Mouse (Mus musculus) forebrain, embryonic 14.5 days (tissue): ENCODE measurements around the gene Minos1. TPM values are rescaled to one million over a fixed set of nuclear protein-coding genes. Genes with fewer than 3 reads are reported as not detected.

ENCODE experiments used
- ATAC-seq: fragments of 200-750 bp; cut with Nextera tagmentation; 2 replicates; pipeline ENCODE4 v1.8.0; 2017; ENCODE audit warnings: mild to moderate bottlenecking, moderate library complexity
- DNase-seq: peaks from one replicate; pipeline ENCODE4 v3.0.0-alpha.2; 2015; ENCODE audit warnings: low spot score
- H3K27ac ChIP-seq: fragments of 300-500 bp; sonication (generic); 2 replicates; pipeline ENCODE4 v1.5.1; 2014; ENCODE audit warnings: low read depth, mild to moderate bottlenecking, control low read depth, low read length, moderate library complexity
- H3K27me3 ChIP-seq: fragments of 300-500 bp; sonication (generic); replicated peaks from 2 replicates; pipeline ENCODE4 v1.6.1; 2014; ENCODE audit warnings: low read length, control low read depth, mixed read lengths; ENCODE audit not compliant: control insufficient read depth, insufficient read depth
- H3K36me3 ChIP-seq: fragments of 300-500 bp; sonication (generic); 2 replicates; pipeline ENCODE4 v1.6.1; 2014; ENCODE audit warnings: low read length, control low read depth; ENCODE audit not compliant: control insufficient read depth, insufficient read depth
- H3K4me1 ChIP-seq: fragments of 300-500 bp; sonication (generic); 2 replicates; pipeline ENCODE4 v1.6.1; 2014; ENCODE audit warnings: antibody characterized with exemption, low read length, control low read depth; ENCODE audit not compliant: control insufficient read depth, insufficient read depth
- H3K4me2 ChIP-seq: fragments of 300-500 bp; sonication (generic); 2 replicates; pipeline ENCODE4 v1.6.1; 2014; ENCODE audit warnings: mild to moderate bottlenecking, control low read depth, low read length
- H3K4me3 ChIP-seq: fragments of 300-500 bp; sonication (generic); 2 replicates; pipeline ENCODE4 v1.5.1; 2014; ENCODE audit warnings: low read depth, low read length, control low read depth
- H3K9ac ChIP-seq: fragments of 300-500 bp; sonication (generic); 2 replicates; pipeline ENCODE4 v1.6.1; 2014; ENCODE audit warnings: mild to moderate bottlenecking, low read length, control low read depth, moderate library complexity
- H3K9me3 ChIP-seq: fragments of 300-500 bp; sonication (generic); replicated peaks from 2 replicates; pipeline ENCODE4 v1.6.1; 2016; ENCODE audit warnings: low read length, control low read depth, mixed read lengths; ENCODE audit not compliant: control insufficient read depth
- WGBS: fragments of 180-500 bp; shearing (Covaris S2); extraction: QIAGEN DNeasy Blood & Tissue Kit; methylation state at CpG from one replicate; pipeline ENCODE4 v1.1.7; 2014; 5-methylcytosine and 5-hydroxymethylcytosine counted together
- polyA plus RNA-seq: library from polyadenylated mRNA; unstranded; fragments of >200 nt; fragmentation: Nextera tagmentation; extraction: Ambion mirVana; gene quantifications from 2 replicates; pipeline ENCODE4 v1.2.1, GENCODE M21; 2014

Minos1 gene
- polyA plus RNA-seq, 1 experiment from 2014 or later: 472 TPM

DNA sequence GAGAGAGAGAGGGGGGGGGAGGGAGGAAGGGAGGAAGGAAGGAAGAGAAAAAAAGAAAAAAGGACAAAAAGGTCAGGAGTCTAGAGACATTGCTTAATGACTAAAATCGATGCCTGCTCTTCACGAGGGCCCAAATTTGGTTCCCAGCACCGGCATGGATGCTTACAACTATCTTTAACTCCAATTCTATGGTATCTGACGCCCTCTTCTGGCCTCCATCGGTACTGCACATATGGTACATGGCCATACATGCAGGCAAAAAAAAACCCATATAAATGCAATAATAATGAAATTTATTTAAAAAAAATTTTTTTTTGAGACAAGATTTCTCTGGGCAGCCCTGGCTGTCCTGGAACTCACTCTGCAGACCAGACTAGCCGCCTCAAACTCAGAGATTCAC lies 20.5 kb upstream of the Minos1 start:
- Histone ChIP-seq H3K4me3 (no peak overlapping the region), H3K9me3 (peaks cover 11% of the 10 kb centered on the region), H3K36me3 (no peaks in the 10 kb centered on the region), H3K4me2 (no peak overlapping the region), H3K27ac (no peak overlapping the region), H3K27me3 (no peaks in the 10 kb centered on the region), H3K9ac (no peak overlapping the region), H3K4me1 (no peaks in the 10 kb centered on the region)
- DNase-seq (no peak), ATAC-seq (no peak)
- 68% methylated on average over 6 of the region's 6 CpGs for WGBS

DNA sequence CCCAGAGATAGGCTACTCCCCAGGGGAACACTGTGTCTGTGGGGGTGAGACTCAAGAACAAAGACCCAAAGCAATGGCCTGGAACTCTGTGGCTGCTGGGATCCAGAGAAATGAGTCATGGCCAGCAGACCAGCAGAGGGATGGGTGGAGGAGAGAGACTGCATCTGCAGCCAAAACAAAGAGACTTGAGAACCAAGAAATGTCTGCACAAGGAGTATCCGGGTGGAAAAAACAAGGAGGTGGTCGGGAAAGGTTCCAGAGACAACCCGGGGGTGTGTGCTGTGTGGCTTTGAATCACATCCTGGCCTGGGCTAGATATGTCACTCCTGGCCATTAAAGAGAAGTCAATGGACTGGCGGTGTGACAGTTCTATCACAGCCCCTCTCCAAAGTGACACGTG lies 15.8 kb upstream of the Minos1 start:
- Histone ChIP-seq H3K4me1 (no peaks in the 10 kb centered on the region), H3K27ac (no peak overlapping the region), H3K4me2 (no peak overlapping the region), H3K36me3 (no peaks in the 10 kb centered on the region), H3K9ac (no peak overlapping the region), H3K9me3 (peaks cover 11% of the 10 kb centered on the region), H3K4me3 (no peak overlapping the region), H3K27me3 (no peaks in the 10 kb centered on the region)
- ATAC-seq: no peak
- DNase-seq: no peak
- 87% methylated on average over 5 of the region's 5 CpGs for WGBS

DNA sequence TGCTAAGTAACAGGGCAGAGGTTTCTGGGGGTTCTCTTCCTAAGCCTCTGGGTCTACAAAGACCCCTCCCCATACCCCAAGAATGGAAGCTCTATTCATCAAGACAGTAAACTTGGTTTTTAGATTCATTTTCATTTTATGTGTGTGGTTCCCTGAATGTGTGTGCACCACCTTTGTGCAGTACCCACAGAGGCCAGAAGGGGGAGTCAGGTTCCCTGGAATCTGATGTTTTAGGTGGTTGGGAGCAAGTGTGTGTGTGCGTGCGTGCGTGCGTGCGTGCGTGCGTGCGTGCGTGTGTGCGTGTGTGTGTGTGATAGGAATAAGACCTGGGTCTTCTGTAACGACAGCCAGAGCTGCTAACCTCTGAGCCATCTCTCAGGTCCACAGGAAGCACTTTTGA lies 14.2 kb upstream of the Minos1 start:
- H3K4me3 ChIP-seq: no peak overlapping the region
- no peaks in the 10 kb centered on the region for H3K27me3 ChIP-seq
- 92% methylated on average over 11 of the region's 11 CpGs for WGBS
- ATAC-seq: no peak
- H3K4me1 ChIP-seq: no peaks in the 10 kb centered on the region
- peaks cover 11% of the 10 kb centered on the region for H3K9me3 ChIP-seq
- H3K4me2 ChIP-seq: no peak overlapping the region
- no peak for DNase-seq
- no peak overlapping the region for H3K9ac ChIP-seq
- no peaks in the 10 kb centered on the region for H3K36me3 ChIP-seq
- no peak overlapping the region for H3K27ac ChIP-seq

DNA sequence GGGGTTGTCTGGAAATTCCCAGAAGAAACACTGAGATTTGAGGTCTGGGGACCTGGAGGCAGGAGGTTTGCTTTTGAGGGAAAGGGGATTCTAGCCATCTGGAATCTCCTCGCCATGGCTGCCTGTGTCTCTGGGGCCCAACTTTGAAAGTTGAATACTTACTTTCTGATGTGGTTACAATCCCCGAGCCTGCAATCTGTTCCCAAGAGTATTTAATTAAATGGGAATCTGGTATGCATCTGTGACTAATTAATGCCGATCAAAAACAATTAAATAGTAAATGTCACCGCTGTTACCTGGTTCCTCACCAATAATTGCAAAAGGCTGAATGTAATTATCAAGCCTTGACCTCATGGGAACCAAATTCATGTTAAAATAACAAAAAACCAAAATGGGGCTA lies 13.7 kb upstream of the Minos1 start:
- H3K27me3 ChIP-seq: no peaks in the 10 kb centered on the region
- 38% methylated on average over 4 of the region's 4 CpGs for WGBS
- H3K9ac ChIP-seq: no peak overlapping the region
- H3K9me3 ChIP-seq: peaks cover 11% of the 10 kb centered on the region
- ATAC-seq (no peak), DNase-seq (peak; percentile 21)
- H3K36me3 ChIP-seq: no peaks in the 10 kb centered on the region
- H3K4me3 ChIP-seq: no peak overlapping the region
- no peaks in the 10 kb centered on the region for H3K4me1 ChIP-seq
- no peak overlapping the region for H3K4me2 ChIP-seq
- no peak overlapping the region for H3K27ac ChIP-seq

DNA sequence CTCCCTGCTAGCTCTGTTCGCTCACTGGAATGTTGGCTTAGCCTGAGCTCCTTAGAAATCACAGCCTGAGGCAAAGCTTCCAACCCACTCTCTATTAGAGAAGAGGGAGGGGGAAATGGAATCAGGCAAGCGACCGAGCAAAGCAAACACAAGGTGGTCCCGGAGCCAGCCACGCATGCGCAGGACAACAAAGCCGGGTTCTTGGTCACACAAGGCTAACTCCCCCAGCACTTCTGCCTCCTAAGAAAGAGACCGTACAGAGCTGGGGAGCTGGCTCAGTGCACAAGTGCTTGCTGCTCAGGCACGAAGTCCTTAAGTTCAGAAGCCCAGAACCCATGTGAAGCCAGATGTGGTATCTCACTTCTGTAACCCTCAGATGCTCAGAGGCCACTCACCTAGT lies 12.1 kb upstream of the Minos1 start:
- Histone ChIP-seq H3K4me2 (peak overlapping the region; percentile 17; the same call in 1 of the 2 replicates), H3K4me1 (no peaks in the 10 kb centered on the region), H3K27ac (no peak overlapping the region), H3K4me3 (no peak overlapping the region), H3K27me3 (no peaks in the 10 kb centered on the region), H3K9me3 (peaks cover 2% of the 10 kb centered on the region), H3K36me3 (no peaks in the 10 kb centered on the region), H3K9ac (no peak overlapping the region)
- peak; percentile 50 for DNase-seq
- no peak for ATAC-seq
- 51% methylated on average over 9 of the region's 9 CpGs for WGBS

DNA sequence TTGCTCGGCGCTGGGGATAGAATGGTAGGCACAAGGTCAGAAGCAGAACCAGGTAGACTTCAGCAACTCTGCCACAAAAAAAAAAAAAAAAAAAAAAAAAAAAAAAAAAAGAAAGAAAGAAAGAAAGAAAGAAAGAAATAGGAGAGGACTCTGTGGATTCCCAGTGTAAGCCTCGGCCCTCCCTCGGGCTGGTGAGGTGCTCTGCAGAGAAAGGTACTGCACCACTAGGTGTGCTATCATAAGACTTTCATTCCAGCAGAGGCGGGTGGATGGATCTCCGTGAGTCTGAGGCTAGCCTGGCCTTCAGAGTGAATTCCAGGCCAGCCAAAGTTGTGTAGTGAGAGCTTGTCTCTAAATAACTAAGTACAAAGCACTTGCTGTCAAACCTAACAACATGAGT lies 10.9 kb upstream of the Minos1 start:
- no peak for ATAC-seq
- no peak overlapping the region for H3K9ac ChIP-seq
- 68% methylated on average over 6 of the region's 6 CpGs for WGBS

DNA sequence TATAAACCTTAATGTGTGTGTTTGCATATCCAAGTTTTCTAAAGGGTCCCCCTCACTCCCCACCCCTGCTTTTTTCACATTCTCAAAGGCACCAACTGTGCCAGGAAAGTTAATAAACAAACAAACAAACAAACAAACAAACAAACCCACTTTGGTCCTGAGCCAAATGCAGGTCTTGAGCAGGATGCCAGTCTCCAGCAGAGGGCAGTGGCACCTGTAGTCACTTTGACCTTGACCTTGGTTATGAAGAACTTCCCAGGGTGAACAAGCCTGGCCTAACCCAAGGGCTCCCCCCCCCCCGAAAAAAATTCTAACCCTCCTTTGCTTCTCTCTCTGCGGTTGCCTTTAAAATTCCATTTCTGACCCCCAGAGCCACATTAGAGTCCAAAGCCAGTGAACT lies 9.4 kb upstream of the Minos1 start:
- Histone ChIP-seq H3K27ac (no peak overlapping the region), H3K36me3 (no peaks in the 10 kb centered on the region), H3K9ac (no peak overlapping the region), H3K4me1 (no peaks in the 10 kb centered on the region), H3K4me3 (no peak overlapping the region), H3K9me3 (no peaks in the 10 kb centered on the region), H3K4me2 (no peak overlapping the region), H3K27me3 (no peaks in the 10 kb centered on the region)
- DNase-seq (no peak), ATAC-seq (no peak)
- 77% methylated on average over 2 of the region's 2 CpGs for WGBS

More for the DNA sequence above, 10.9 kb upstream of the Minos1 start:
- Histone ChIP-seq H3K36me3 (no peaks in the 10 kb centered on the region), H3K4me2 (no peak overlapping the region), H3K4me3 (no peak overlapping the region), H3K4me1 (no peaks in the 10 kb centered on the region), H3K27ac (no peak overlapping the region), H3K27me3 (no peaks in the 10 kb centered on the region), H3K9me3 (no peaks in the 10 kb centered on the region)
- no peak for DNase-seq

DNA sequence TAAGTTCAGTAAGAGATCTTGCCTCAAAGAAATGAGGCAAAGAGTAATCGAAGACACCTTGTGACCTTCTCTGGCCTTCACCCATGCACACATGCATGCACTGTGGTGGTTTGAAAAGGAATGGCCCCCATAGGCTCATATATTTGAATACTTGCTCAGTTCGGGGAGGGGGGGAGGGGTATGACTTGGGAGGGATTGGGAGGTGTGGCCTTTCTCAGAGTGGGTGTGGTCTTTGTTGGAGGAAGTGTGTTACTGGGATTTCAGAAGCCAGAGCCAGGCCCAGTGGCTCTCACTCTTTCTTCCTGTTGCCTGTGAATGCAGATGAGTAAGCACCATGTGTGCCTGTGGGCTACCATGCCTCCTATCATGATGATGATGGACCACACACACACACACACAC lies 5.1 kb upstream of the Minos1 start:
- WGBS: 80% methylated on average over 2 of the region's 2 CpGs
- Histone ChIP-seq H3K27ac (no peak overlapping the region), H3K27me3 (no peaks in the 10 kb centered on the region), H3K4me3 (no peak overlapping the region), H3K36me3 (no peaks in the 10 kb centered on the region), H3K4me1 (peaks cover 4% of the 10 kb centered on the region; the same call in 1 of the 2 replicates), H3K4me2 (no peak overlapping the region), H3K9me3 (no peaks in the 10 kb centered on the region), H3K9ac (no peak overlapping the region)
- DNase-seq: no peak
- no peak for ATAC-seq

DNA sequence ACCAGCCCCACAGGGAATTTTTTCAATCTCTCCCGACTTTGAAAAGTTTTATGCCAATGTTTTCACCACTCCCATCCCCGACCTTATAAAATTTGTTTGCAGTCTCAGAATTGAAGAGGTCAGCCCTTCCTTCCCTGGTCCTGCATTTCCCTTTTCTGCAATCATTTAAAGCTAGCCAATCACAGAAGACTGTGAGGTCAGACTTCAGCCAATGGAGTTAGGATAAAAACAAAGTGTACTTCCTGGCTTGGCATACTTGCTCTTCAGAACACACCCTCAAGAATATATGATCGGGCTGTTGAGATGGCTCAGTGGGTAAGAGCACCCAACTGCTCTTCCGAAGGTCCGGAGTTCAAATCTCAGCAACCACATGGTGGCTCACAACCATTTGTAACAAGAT lies 2.2 kb upstream of the Minos1 start:
- Histone ChIP-seq H3K4me3 (no peak overlapping the region), H3K27me3 (no peaks in the 10 kb centered on the region), H3K4me2 (no peak overlapping the region), H3K9ac (no peak overlapping the region), H3K9me3 (no peaks in the 10 kb centered on the region), H3K36me3 (no peaks in the 10 kb centered on the region), H3K27ac (no peak overlapping the region), H3K4me1 (peaks cover 14% of the 10 kb centered on the region)
- ATAC-seq: no peak
- WGBS: 85% methylated on average over 5 of the region's 5 CpGs
- DNase-seq: no peak
